ENCODE assay signal across 27 mouse cellular contexts in the genomic region with DNA sequence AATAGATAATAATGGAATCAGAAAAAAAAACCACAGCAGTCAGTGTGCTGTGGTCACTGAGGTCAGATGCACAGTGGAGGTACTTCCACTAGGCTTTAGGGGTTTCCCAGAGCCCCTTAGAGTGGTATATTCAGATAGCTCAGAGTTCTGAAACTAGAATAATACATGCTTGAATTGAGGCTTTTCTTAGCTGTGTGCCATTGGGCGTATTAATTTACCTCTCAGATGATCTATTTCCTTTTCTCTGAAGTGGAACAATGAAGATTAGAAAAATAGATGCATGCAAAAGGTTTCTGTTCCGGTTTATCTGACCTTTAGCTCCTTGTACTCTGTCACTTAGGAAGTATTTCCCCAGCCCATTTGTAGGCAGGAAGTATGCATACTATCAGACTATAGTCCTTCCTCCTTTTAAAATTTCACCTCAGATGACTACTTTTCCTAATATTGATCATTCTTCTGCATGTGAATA. TPM values are rescaled to one million over a fixed set of nuclear protein-coding genes. Genes with fewer than 3 reads are reported as not detected.
A peak's percentile ranks its signal among the peaks of the same experiment; 100 is the strongest.
DNase-seq lines count a peak whose midpoint lies in the region; ATAC-seq lines count a peak whose summit lies in the region.
"Had no signal": no experiment of that assay in that cellular context is flagged by ENCODE, and none has a peak within 500 bp of the region (broad histone marks: within the 10 kb centered on the region; RNA-seq: fewer than 3 reads in every experiment).

No protein-coding gene starts in this region.

- no peaks in the 10 kb centered on the region for H3K36me3 ChIP-seq in splenic B cell, adult 2 months (ENCODE audit: control insufficient read depth, insufficient read depth, low read length, poor library complexity, severe bottlenecking)
- H3K36me3 ChIP-seq: embryonic facial prominence, embryonic 12.5 days; embryonic facial prominence, embryonic 15.5 days; heart, embryonic 13.5 days had no signal

- DNase-seq in spleen, postnatal 36 days (ENCODE audit: low spot score in 2 of 2) = peak; percentile 33 to 55
- no peak for DNase-seq in spleen, adult 18-20 months
- DNase-seq in splenic B cell, adult 2 months (ENCODE audit: low read depth, low spot score) = peak; percentile 84
- DNase-seq in embryo, embryonic 10 days (ENCODE audit: low spot score) = no peak
- DNase-seq in left cerebral cortex, adult 18-20 months (ENCODE audit: low spot score in 2 of 2) = no peak
- DNase-seq: adrenal gland, postnatal 10 days; adrenal gland, postnatal 36 days; cerebellum, adult 18-20 months; cerebellum, adult 9-10 months; cerebellum, postnatal 14 days; forebrain, postnatal 0 days; gastrocnemius, postnatal 25 days; heart, adult 18-20 months; heart, postnatal 14 days; heart, postnatal 4 days had no signal

- no peaks in the 10 kb centered on the region for H3K27me3 ChIP-seq in splenic B cell, adult 2 months (ENCODE audit: control insufficient read depth, insufficient read depth, low read length, poor library complexity, severe bottlenecking)
- H3K27me3 ChIP-seq: embryonic facial prominence, embryonic 12.5 days; embryonic facial prominence, embryonic 15.5 days; heart, embryonic 13.5 days had no signal

- peak; percentile 28 for ATAC-seq in inflammation-experienced regulatory T-cells, adult 6 months
- ATAC-seq: forebrain, embryonic 14.5 days; forebrain, postnatal 0 days; hindbrain, postnatal 0 days; Patski had no signal

RNA-seq across cellular contexts. Expression of a gene that starts 3.6 kb away (rescaled TPM):
- 1 to 10 TPM in 1 of 3 experiments, not detected in 2; 1.1 TPM for polyA plus RNA-seq in inflammation-experienced regulatory T-cells, adult 6 months (2017; shearing (Covaris generic))
- total RNA-seq in left cerebral cortex, adult 18-20 months (2021) = 1 to 10 TPM; 1.1 to 1.6 TPM
- total RNA-seq: adrenal gland, adult 18-20 months; adrenal gland, postnatal 10 days; adrenal gland, postnatal 36 days; gastrocnemius, adult 8-10 months; heart, adult 18-20 months; heart, postnatal 14 days; heart, postnatal 4 days had no signal
- polyA plus RNA-seq: C2C12; gonadal fat pad, adult 2 months; heart, embryonic 13.5 days; intestine, embryonic 14.5 days; Patski had no signal

Comparison
In these comparisons a context has a peak if more than half of its experiments do, and no peak if none do; other contexts are left out.
1. DNase-seq: peak in spleen, postnatal 36 days (2 of 2) and splenic B cell, adult 2 months (single experiment); none in spleen, adult 18-20 months (0 of 2), embryo, embryonic 10 days (single experiment) and left cerebral cortex, adult 18-20 months (0 of 2).